Mouse (Mus musculus): ENCODE results near the gene Rp9. TPM values are rescaled to one million over a fixed set of nuclear protein-coding genes. Genes with fewer than 3 reads are reported as not detected.
A peak's percentile ranks its signal among the peaks of the same experiment; 100 is the strongest.

Gene Rp9
- polyA plus RNA-seq, 2 experiments = 32.5 to 34.1 TPM

- DNase-seq (ENCODE audit: low read depth in 3 of 3, low spot score in 3 of 3) (peak; percentile 62 to 63 (median 62)), ATAC-seq (ENCODE audit: insufficient read depth) (peak; percentile 93)
- Histone ChIP-seq H3K27ac (no peak overlapping the region), H3K4me2 (ENCODE audit: low read depth) (peak overlapping the region; percentile 32), H3K9me3 (ENCODE audit: control insufficient read depth, low read length) (no peaks in the 10 kb centered on the region), H3K4me3 (ENCODE audit: insufficient read depth in 1 of 2, low read depth in 2 of 2, low read length in 2 of 2) (no peak overlapping the region), H3K36me3 (replicated peaks; ENCODE audit: control insufficient read depth, insufficient read depth, low read depth) (peaks cover 44% of the 10 kb centered on the region), H3K9ac (replicated peaks) (peak overlapping the region; percentile 7; the same call in 1 of the 2 replicates), H3K27me3 (ENCODE audit: control insufficient read depth, insufficient read depth, low read length) (no peaks in the 10 kb centered on the region), H3K4me1 (replicated peaks; ENCODE audit: control insufficient read depth in 2 of 2, insufficient read depth in 2 of 2, low read length in 1 of 2) (peaks cover 0 to 16% of the 10 kb centered on the region in 2 experiments; a peak in 2 of 4 replicates)
- TF ChIP-seq CTCF (IDR thresholded peaks at IDR 0.05; ENCODE audit: low read depth) (no peak), EP300 (IDR thresholded peaks at IDR 0.05; ENCODE audit: low read depth) (peak; percentile 90)
- WGBS (ENCODE audit: insufficient replicate concordance) = 21% methylated on average over 10 of the region's 10 CpGs
These were observed 16.0 kb downstream of the Rp9 start for GRCm38 (mm10) chr9:22453501-22453924.

GRCm38 (mm10) chr9:22452697-22453096 lies 16.8 kb downstream of the Rp9 start:
- H3K27ac ChIP-seq = no peak overlapping the region
- no peak overlapping the region for H3K9ac ChIP-seq (replicated peaks)
- no peaks in the 10 kb centered on the region for H3K9me3 ChIP-seq (ENCODE audit: control insufficient read depth, low read length)
- no peak overlapping the region for H3K4me3 ChIP-seq (ENCODE audit: insufficient read depth in 1 of 2, low read depth in 2 of 2, low read length in 2 of 2)
- ATAC-seq (ENCODE audit: insufficient read depth) = no peak
- H3K4me2 ChIP-seq (ENCODE audit: low read depth) = no peak overlapping the region
- WGBS (ENCODE audit: insufficient replicate concordance) = 66% methylated on average over 10 of the region's 10 CpGs
- no peak for TF ChIP-seq CTCF (IDR thresholded peaks at IDR 0.05; ENCODE audit: low read depth)
- TF ChIP-seq EP300 (IDR thresholded peaks at IDR 0.05; ENCODE audit: low read depth) = no peak
- no peak for DNase-seq (ENCODE audit: low read depth in 3 of 3, low spot score in 3 of 3)
- peaks cover 0 to 16% of the 10 kb centered on the region in 2 experiments; a peak in 2 of 4 replicates for H3K4me1 ChIP-seq (replicated peaks; ENCODE audit: control insufficient read depth in 2 of 2, insufficient read depth in 2 of 2, low read length in 1 of 2)
- no peaks in the 10 kb centered on the region for H3K27me3 ChIP-seq (ENCODE audit: control insufficient read depth, insufficient read depth, low read length)
- peaks cover 50% of the 10 kb centered on the region for H3K36me3 ChIP-seq (replicated peaks; ENCODE audit: control insufficient read depth, insufficient read depth, low read depth)

- WGBS (ENCODE audit: insufficient replicate concordance) = 79% methylated on average over 6 of the region's 6 CpGs
- Histone ChIP-seq H3K9ac (replicated peaks) (no peak overlapping the region), H3K36me3 (replicated peaks; ENCODE audit: control insufficient read depth, insufficient read depth, low read depth) (peaks cover 28% of the 10 kb centered on the region), H3K4me3 (ENCODE audit: insufficient read depth in 1 of 2, low read depth in 2 of 2, low read length in 2 of 2) (no peak overlapping the region), H3K4me1 (replicated peaks; ENCODE audit: control insufficient read depth in 2 of 2, insufficient read depth in 2 of 2, low read length in 1 of 2) (peaks cover 0 to 14% of the 10 kb centered on the region in 2 experiments; a peak in 2 of 4 replicates), H3K9me3 (ENCODE audit: control insufficient read depth, low read length) (no peaks in the 10 kb centered on the region), H3K27me3 (ENCODE audit: control insufficient read depth, insufficient read depth, low read length) (no peaks in the 10 kb centered on the region), H3K4me2 (ENCODE audit: low read depth) (no peak overlapping the region), H3K27ac (no peak overlapping the region)
- DNase-seq (ENCODE audit: low read depth in 3 of 3, low spot score in 3 of 3) (no peak), ATAC-seq (ENCODE audit: insufficient read depth) (no peak)
- no peak for TF ChIP-seq EP300 (IDR thresholded peaks at IDR 0.05; ENCODE audit: low read depth)
- TF ChIP-seq CTCF (IDR thresholded peaks at IDR 0.05; ENCODE audit: low read depth) = no peak
These were observed 20.3 kb downstream of the Rp9 start for GRCm38 (mm10) chr9:22449209-22449608.

GRCm38 (mm10) chr9:22448420-22448819 lies 21.1 kb downstream of the Rp9 start:
- ATAC-seq (ENCODE audit: insufficient read depth) (no peak), DNase-seq (ENCODE audit: low read depth in 3 of 3, low spot score in 3 of 3) (no peak)
- Histone ChIP-seq H3K36me3 (replicated peaks; ENCODE audit: control insufficient read depth, insufficient read depth, low read depth) (peaks cover 28% of the 10 kb centered on the region), H3K9me3 (ENCODE audit: control insufficient read depth, low read length) (no peaks in the 10 kb centered on the region), H3K4me3 (ENCODE audit: insufficient read depth in 1 of 2, low read depth in 2 of 2, low read length in 2 of 2) (no peak overlapping the region), H3K4me2 (ENCODE audit: low read depth) (no peak overlapping the region), H3K27ac (no peak overlapping the region), H3K27me3 (ENCODE audit: control insufficient read depth, insufficient read depth, low read length) (no peaks in the 10 kb centered on the region), H3K9ac (replicated peaks) (no peak overlapping the region), H3K4me1 (replicated peaks; ENCODE audit: control insufficient read depth in 2 of 2, insufficient read depth in 2 of 2, low read length in 1 of 2) (peaks cover 0 to 11% of the 10 kb centered on the region in 2 experiments; a peak in 2 of 4 replicates)
- WGBS (ENCODE audit: insufficient replicate concordance) = 85% methylated on average over 13 of the region's 13 CpGs
- TF ChIP-seq CTCF (IDR thresholded peaks at IDR 0.05; ENCODE audit: low read depth) = peak; percentile 50
- TF ChIP-seq EP300 (IDR thresholded peaks at IDR 0.05; ENCODE audit: low read depth) = no peak

- 64% methylated on average over 5 of the region's 5 CpGs for whole genome bisulfite sequencing (ENCODE audit: insufficient replicate concordance)
- DNase-seq (ENCODE audit: low read depth in 3 of 3, low spot score in 3 of 3) (no peak), ATAC-seq (ENCODE audit: insufficient read depth) (no peak)
- H3K27ac ChIP-seq = no peak overlapping the region
- no peaks in the 10 kb centered on the region for H3K9me3 ChIP-seq (ENCODE audit: control insufficient read depth, low read length)
- no peaks in the 10 kb centered on the region for H3K4me1 ChIP-seq (replicated peaks; ENCODE audit: control insufficient read depth in 2 of 2, insufficient read depth in 2 of 2, low read length in 1 of 2)
- H3K4me2 ChIP-seq (ENCODE audit: low read depth) = no peak overlapping the region
- TF ChIP-seq CTCF (IDR thresholded peaks at IDR 0.05; ENCODE audit: low read depth) = no peak
- TF ChIP-seq EP300 (IDR thresholded peaks at IDR 0.05; ENCODE audit: low read depth) = no peak
- H3K27me3 ChIP-seq (ENCODE audit: control insufficient read depth, insufficient read depth, low read length) = no peaks in the 10 kb centered on the region
- H3K9ac ChIP-seq (replicated peaks) = no peak overlapping the region
- no peak overlapping the region for H3K4me3 ChIP-seq (ENCODE audit: insufficient read depth in 1 of 2, low read depth in 2 of 2, low read length in 2 of 2)
- H3K36me3 ChIP-seq (replicated peaks; ENCODE audit: control insufficient read depth, insufficient read depth, low read depth) = peaks cover 28% of the 10 kb centered on the region
These were observed 22.3 kb downstream of the Rp9 start for GRCm38 (mm10) chr9:22447213-22447612.
